Mouse (Mus musculus) thymus, adult 2 months (tissue): Measurements from ENCODE around the gene Mei4.

Experiments
- CTCF ChIP-seq: fragments of 200-500 bp; IDR thresholded peaks from 2 replicates; pipeline ENCODE4 v1.5.1; 2012; ENCODE audit warnings: mild to moderate bottlenecking, control low read depth, low read length, moderate library complexity, borderline replicate concordance; ENCODE audit not compliant: control insufficient read depth, poor library complexity, insufficient read depth; ENCODE audit errors: extremely low read depth
- POLR2A ChIP-seq: fragments of 200-500 bp; IDR thresholded peaks from 2 replicates; pipeline ENCODE4 v1.6.1; 2012; ENCODE audit warnings: mild to moderate bottlenecking, low read length, control low read depth, moderate library complexity; ENCODE audit not compliant: control insufficient read depth, poor library complexity, insufficient read depth; ENCODE audit errors: extremely low read depth

- TF ChIP-seq POLR2A: no peak
- TF ChIP-seq CTCF: no peak
Observed at GRCm38 (mm10) chr9:82073832-82074231, 210.4 kb downstream of the Mei4 start.
